Mouse (Mus musculus): ENCODE data around the gene Kirrel3. TPM values are rescaled to one million over a fixed set of nuclear protein-coding genes. Genes with fewer than 3 reads are reported as not detected.

Gene Kirrel3
- total RNA-seq, 2 experiments from 2014 or later = 48.3 to 53.3 TPM

DNA sequence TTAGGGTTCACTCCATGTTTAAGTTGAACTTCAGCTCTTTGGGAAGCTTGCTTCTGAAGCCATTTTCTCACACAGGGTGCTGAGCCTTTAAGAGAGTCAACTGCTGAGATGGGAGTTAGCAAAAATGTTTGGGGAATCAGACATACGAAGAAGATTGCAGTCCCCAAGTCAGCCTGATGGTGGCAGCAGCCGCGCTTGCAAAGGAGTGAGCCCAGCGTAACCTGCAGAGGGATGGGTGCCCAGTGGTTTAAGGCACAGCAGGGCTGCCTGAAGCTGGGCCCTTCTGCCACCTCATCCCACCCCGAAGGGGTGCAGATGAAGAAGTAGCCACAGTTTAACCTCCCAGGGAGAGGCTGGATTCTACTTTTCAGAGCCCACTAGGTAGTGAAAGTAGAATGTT, 13.0 kb downstream of the Kirrel3 start:
- peak; percentile 93 to 97 for DNase-seq (ENCODE audit: low spot score in 2 of 2)

DNA sequence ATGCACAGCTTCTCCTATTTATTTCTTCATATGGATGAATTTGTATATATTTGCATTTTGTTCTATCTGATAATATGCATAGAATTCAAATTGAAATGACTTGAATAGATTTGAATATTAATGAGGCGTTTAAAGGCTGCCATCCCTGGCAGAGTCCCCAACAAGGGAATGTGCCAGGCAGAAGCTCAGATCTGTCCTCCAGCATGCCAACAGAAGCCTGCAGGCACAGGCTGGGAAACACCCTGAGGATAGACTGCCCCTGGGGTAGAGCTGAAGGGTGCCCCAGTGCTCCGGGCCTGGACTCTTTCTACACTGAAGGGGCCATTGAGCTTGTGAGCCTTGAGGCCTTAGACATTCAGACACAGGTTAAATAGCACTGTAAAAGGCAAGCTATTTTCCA, 21.5 kb downstream of the Kirrel3 start:
- no peak for DNase-seq (ENCODE audit: low spot score in 2 of 2)

DNA sequence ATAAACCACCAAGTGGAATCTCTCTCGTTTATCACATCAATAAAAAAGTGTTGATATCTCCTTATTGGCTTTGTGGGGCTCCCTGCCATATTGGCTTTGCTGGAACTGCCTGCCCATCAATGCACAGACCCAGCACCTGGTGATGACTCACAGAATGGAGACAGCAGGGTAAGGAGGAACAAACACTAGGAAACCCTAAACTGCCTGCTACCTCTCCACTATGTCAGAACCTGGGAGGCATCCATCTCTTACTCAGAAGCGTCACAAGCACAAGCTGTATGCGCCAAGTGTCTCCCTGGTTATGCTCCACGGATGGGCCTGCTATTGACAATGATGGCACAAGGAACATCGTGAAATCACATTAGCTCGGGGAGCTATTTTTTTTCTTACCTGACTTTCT, 33.2 kb downstream of the Kirrel3 start:
- DNase-seq (ENCODE audit: low spot score in 2 of 2) = no peak

DNA sequence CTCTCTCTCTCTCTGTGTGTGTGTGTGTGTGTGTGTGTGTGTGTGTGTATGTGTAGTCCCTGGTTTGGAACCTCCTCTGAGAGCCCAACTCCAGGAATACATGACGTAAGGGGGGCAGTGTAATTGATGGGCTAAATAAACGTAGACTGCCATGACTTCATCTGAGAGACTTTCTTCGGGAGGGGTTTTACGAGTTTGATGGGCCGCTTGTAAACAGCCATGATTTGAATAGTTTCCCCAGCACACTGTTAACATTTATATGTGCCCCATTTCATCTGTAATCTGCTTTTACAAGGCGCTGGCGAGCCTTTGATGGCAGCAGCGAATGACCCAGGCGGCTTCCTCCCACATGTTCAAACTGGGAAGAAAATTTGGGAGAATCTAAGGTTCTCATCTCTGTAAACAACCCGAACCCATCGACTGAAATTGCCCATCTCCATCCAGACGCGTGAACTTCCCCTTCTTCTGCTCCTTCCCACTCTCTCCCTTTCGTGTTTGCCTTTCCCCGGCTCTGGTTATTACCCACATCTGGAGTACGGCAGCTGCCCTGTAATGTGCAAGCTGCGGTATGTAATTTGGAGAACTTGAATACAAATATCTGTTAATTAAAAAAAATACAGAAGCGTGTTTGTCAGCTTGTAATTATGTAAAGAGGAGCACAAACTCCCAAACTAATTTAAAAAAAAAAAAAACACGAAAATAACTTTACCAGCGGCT, 34.7 kb downstream of the Kirrel3 start:
- no peak for DNase-seq (ENCODE audit: low spot score in 2 of 2)

DNA sequence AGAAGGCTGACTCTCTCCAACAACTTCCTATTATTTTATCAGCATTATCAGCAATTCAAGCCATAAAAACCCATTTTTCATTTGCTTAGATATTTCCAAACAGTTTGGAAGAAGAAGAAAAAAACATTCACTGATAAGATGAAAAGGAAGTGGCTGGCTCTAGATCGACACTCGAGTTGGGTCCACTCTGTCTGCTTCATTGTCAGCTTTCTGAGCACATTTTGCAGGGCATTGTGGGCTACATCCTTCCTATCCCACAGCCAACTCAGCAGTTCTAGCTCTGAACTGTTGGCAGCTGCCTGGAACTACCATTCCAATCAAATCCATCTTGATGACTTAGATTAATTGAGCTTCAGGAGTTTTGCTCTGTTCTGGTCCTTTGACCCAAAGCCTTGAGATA, 40.0 kb downstream of the Kirrel3 start:
- DNase-seq (ENCODE audit: low spot score in 2 of 2) = no peak

DNA sequence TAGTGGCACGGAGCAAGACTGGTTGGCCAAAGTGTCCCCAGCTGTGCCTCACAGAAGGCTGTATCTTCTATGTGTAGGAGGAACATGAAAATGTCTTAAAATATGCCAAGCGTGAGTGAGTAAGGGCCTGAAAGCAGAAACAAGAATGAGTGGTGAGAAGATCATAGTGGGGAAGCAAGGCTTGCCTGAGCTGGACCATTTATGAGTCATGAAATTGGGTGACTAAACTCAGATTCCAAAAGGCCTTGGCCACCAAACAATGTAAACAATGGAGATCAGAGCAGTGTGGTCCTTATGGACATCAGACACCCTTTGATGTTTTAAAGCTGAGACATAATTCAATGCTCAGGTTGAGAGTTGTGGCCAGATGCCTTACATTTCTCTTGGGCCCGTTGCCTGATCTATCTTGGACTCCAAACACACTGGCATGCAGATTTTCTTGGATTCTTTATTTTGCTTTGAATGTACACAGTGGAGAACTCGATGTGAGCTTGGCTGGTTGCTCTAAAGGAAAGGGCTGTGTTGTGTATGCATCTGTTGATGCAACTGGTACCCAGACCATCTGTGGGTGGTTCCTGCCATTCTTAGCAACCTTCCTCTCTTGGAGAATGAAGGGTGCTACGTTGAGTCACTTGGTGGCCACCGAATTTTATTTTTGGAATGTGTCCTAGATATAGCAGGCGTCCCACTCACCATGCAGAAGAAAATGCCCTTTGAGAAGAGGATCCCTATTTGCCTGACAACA, 53.1 kb downstream of the Kirrel3 start:
- peak; percentile 81 to 86 for DNase-seq (ENCODE audit: low spot score in 2 of 2)

DNA sequence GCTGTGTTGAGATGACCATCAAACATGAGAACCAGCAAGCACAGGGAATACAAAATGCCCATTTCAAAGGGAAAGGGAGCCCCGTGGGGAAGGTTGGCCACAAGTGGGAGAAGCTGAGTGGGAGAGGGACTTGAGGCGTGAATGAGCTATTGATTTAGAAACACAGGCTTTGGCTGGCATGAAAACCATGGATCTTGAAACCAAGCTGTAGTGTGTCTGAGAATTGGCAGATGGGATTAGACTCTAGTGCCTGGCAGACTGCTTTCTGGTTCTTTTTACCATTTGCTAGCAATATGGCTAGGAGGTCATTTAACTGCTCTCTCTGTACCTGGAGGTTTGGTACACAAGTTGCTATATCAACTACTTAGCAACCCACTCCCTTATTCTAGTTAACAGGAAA, 56.2 kb downstream of the Kirrel3 start:
- peak; percentile 7 to 26 for DNase-seq (ENCODE audit: low spot score in 2 of 2)

DNA sequence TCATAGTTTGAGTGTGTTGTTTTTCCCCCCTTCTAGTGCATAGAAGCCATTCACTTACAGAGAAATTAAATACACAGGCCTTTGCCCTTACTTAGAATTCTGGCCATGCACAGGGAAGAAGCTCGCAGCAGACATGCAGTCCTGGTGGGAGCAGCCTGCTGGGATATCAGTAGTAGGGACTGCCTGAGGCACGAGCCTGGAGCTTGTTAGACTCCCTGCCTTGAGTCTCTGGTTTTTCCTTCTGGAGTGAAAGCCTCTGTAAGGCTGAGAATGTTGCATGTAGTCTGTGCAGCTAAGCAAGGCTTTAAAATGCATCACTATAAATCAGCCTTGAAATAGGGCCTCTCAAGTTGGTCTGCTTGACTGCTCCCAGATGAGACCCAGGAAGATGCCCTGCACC, 70.0 kb downstream of the Kirrel3 start:
- no peak for DNase-seq (ENCODE audit: low spot score in 2 of 2)

DNA sequence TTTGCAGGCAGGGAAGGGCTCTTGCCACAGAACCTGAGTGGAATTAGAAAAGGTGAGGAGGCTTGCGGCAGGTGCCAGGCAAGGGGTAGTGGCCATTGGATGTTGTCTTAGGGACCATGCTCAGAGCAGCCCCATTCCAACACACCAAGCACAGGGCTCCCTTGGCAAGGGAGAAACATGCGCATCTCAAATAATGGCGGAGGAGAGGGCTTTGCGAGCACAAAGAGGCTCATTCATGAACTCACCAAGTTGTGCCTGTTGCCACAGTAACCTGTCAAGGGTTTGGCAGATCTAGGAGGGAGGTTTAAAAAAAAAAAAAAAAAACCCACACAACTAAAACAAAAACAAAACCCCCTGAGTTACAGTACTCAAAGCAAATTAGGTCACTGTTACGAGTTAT, 72.2 kb downstream of the Kirrel3 start:
- peak; percentile 13 to 16 for DNase-seq (ENCODE audit: low spot score in 2 of 2)

DNA sequence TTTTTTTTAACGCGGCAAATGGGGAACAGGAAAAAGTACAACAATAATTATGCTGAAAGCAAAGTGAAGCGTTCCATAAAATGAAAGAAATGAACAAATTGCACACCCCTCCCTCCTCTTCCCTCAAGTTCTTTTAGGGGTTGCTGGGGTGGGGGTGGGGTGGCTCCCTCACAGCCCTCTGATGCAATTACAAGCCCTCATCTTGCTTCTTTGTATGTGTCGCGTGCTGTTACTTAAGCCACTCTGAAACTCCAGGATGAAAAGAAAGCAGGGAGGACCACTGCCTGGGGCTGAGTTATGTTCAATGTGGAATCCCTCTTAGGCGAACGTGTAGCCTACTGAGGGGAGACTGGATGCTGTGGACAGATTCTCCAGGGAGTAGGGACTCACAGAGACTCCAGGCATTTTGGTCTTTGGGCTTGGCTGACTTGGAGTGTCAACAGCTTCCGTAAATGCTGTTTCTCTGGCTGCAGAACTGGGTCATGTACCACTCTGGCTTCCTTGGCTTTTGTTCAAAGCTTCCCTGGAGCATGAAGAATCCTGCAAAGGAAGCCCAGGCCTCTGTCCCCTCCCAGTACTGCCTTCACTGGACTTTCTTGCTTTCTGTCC, 72.7 kb downstream of the Kirrel3 start:
- DNase-seq (ENCODE audit: low spot score in 2 of 2) = peak; percentile 17

DNA sequence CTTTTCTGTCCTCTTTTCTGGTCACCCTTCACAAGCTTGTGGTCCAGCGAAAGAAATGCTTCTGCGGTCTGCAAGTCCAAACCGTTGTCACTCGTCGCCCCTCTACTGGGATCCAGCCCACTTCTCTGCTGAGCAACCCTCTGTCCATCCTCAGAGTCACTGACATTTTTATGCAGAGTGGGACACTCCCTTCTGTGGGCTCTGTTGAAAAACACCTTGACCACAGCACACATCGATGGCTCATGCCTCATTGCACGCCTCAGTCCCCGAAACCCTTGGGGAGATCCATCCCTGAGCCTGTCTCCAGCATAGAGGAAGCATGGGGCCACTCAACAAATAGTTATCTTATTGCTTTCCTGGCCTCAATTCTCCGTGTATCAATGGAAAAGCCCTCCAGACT, 73.4 kb downstream of the Kirrel3 start:
- DNase-seq (ENCODE audit: low spot score in 2 of 2) = no peak

DNA sequence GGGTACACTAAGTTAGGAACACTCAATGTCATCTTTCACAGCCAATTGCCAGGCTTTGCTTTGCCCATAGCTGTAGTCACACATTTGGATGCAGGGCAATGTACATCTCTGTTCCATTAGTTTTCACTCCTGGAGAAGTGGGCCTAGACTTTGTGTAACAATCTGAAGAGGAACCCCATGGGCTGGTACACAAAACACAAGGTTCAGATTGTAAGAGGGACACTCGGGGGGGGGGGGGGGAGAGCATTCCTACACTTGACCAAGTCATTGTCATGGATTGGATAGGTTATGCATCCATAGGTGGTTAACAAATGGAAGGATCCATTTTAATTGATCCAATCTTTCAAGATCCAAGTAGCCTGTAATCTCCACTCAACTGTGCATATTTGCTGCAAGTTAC, 75.6 kb downstream of the Kirrel3 start:
- DNase-seq (ENCODE audit: low spot score in 2 of 2) = no peak

DNA sequence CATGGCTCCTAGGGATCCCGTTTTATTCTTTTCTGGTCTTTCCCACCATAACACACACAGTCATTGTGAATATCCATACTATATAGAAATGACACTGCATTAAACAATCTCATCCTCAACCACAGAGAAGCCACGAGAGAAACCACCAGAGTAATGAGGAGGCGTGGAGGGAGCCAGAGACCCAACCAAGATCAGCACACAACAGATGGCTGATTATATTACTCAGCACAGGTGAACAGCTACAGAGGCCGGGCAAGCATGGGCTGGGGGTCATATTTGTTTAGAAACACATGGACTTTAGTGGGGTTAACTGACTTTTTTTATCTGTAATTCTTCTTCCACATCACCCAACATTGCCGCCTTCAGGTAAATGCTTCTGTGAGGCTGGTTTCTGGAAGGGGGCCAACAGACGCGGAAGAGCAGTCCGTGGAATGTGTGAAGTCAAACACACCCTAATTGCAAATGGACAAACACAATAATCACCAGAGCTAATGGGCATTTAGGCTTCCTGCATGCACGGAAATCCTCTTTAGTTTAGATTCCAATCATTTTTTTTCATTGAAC, 76.8 kb downstream of the Kirrel3 start:
- DNase-seq (ENCODE audit: low spot score in 2 of 2) = no peak

DNA sequence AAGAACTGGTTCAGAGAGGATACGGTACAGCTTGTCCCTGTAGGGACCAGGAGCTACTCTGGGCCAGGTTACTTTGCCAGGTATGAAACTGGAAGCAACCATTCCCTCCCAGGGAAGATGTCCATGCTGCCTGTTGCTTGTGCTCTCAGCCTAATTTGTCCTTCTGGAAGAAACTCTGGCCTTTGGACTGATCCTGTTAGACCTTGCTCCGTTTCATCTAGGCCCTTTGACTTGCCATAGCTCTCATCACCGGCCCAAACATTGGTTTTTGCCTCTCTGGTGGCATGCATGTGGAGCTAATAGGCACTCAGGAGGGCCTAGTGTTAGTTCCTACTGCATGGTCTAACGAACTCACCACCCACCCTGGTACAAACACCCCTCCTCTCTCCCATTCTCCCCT, 88.2 kb downstream of the Kirrel3 start:
- DNase-seq (ENCODE audit: low spot score in 2 of 2) = no peak

DNA sequence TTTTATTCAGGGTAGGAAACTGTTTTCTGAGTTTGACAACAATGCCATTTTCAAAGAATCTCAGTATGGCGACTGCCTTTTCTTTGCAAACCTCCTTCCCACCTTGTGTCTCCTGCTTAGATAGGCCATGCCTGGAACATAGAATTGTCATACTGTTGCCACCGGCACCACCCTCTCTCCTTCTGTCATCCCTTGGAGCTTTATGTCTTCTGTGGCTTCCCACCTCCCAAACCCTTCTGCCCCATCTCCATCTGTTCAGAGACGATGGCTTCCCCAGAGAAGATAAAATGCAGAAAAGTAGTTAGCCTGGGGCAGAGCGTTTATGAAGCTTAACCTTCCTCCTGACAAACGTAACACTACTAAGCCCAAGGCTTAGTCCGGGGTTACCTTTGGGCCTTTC, 88.9 kb downstream of the Kirrel3 start:
- DNase-seq (ENCODE audit: low spot score in 2 of 2) = peak; percentile 9 to 45

DNA sequence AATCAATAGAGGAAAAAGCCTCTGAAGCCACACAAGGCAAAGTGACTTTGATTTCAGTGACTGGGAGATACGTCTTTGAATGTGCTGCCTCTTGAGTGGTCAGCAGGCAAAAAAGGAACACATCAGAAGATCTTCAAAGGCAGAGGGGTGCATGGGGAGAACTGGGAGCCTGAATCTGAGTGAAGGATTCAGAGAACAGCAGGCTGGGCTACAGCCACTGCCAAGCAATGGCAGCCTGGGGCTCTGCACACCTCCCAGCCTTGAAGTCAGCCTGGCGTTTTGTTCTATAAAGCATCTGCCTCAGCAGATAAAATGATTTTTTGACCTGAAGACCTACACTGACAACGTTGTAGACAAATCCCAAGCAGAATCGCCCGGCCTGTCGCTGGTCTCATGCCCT, 93.5 kb downstream of the Kirrel3 start:
- no peak for DNase-seq (ENCODE audit: low spot score in 2 of 2)

DNA sequence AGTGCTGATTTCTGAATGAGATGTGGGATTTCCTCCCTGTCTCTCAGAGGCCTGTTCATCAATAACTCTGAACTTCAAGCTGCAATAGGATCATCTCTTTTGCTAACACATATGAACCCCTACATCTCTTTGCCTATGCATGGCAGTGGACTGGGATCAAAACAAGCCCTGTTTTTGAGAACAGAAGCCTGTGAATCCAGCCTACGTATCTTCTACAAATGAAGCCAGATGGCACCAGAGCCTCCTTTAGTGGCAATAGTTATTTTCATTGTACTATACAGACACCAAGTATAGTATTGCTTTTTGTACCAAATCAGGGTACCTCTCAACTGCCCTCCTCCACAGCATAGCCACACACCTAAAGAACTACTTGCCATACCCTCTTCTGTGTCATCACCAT, 94.4 kb downstream of the Kirrel3 start:
- DNase-seq (ENCODE audit: low spot score in 2 of 2) = peak; percentile 10 to 21

DNA sequence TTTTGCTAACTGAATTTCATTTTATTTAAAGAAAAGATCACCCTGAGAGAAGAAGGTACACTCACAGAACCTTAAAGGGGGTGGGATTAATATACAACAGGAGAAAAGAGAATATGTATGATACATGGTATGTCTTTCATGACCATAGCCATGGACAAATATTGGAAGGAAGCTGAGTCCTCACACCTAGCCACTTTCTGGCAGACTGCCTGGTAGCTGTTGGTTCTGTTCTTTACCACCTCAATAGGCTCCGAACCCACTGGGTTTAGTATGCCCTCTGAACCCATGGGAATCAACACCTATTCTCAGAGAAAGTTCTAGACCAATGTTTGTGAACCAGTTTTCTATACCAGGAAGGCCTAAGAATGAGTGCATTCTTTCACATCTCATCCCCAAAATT, 96.8 kb downstream of the Kirrel3 start:
- no peak for DNase-seq (ENCODE audit: low spot score in 2 of 2)

DNA sequence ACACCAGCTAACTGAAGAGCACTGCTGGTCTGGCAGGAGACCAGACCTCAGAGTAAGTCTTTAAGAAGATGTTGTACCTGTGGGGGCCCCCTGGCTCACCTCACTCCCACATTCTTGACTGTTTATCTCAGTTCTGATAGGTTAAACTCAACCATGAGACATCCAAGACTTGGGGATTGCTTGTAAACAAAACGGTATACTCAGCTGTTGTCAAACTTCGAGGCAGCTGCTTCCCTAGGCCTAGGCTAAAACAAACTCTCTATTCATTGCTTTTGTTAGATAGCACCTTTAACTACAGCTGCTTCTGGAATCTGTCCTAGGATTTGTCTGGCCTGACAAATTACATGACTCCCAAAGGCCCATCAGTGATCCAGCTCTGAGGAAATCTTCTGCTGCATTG, 99.8 kb downstream of the Kirrel3 start:
- DNase-seq (ENCODE audit: low spot score in 2 of 2) = no peak

DNA sequence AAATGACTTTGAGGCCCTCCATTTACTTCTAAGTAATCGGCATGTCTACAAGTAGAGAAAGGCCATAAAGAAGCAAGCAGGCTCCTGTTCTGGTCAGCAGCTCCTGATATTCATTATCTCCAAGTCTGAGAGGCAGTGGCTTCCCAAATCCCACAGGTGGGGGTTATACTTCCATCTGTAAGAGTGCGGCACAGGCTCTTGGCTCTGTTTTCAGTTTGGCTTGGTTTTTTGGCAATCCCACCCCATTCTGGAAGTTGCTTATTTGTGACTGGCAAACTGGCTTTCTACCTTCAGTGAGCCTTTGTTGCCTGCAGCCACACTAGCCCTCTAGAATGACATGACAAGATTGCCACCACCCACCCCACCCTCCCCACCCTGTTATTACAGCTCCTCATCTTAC, 100.4 kb downstream of the Kirrel3 start:
- DNase-seq (ENCODE audit: low spot score in 2 of 2) = no peak

DNA sequence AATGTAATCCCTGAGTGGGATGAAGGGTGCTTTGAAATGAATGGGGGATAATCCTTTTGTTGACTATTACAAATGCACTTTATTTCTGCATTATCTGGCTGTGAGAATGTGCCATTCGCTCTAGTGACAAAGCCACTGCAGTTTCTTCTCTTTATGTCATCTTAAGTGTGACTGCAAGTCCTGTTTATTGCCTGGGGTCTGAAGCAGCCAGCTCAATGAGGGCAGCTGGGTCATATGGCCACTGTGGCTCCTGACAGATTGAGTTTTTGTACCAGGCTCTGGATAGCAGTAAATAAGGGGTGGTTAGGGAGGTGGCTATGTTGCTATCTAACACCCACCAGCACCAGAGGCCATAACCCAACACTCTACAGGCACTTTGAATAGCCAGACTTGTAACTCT, 104.1 kb downstream of the Kirrel3 start:
- no peak for DNase-seq (ENCODE audit: low spot score in 2 of 2)

DNA sequence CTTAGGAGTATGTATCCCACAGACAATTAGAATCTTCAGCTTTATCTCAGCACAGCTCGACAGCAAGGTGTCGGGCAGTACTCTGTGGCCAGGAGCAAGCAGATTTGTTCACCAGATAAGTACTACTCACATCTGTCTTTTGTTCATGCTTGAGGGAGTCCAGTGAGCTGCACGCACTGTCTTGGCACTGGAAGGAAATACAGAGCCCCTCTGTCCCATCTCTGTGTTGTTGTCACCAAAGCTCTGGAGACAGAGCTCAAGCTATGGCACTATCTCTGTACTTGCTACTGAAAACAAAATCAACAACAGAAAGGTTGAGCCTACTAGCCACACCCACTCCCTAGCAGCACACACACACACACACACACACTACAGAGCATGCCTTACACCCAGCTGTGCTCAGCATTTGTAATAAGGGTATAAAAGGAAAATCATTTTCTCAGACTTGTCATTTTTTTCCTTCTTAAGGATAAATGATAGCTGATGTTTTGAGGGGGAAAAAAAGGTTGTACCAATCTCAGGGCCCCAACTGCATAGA, 106.4 kb downstream of the Kirrel3 start:
- DNase-seq (ENCODE audit: low spot score in 2 of 2) = no peak
